Mouse (Mus musculus) c-Kit-positive CD71-positive TER-119-positive erythroid progenitor cells, embryonic 14.5 days (primary cell): ENCODE measurements around the gene Runx2.

Experiments used
- DNase-seq: peaks from one replicate; pipeline ENCODE4 v3.0.0-alpha.2; 2013; ENCODE audit warnings: low spot score

The Runx2 gene

GRCm38 (mm10) chr17:44459029-44459428 is 355.6 kb downstream of the Runx2 start:
- DNase-seq = no peak

DNA sequence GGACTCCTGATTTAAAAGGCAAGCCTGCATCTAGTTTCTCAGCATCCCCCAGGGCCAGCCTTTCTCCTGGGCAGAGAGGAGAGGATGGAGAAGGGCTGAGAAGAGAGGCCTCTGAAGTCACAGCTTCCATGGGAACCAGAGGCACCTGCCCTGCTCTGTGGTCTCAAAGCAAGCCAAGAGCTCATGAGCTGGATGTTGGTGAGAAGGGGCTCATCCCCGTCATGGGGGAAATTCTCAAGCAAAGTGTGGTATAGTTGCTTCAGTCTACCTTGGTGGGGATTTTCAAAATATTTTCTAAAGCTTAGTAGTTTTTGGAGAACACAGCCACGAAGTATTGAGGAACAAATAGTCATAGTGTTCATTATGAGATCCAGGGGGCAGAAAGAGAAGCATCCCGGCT is 357.9 kb downstream of the Runx2 start:
- DNase-seq = no peak

GRCm38 (mm10) chr17:44455681-44456600 is 358.7 kb downstream of the Runx2 start:
- no peak for DNase-seq

GRCm38 (mm10) chr17:44449915-44450471 is 364.6 kb downstream of the Runx2 start:
- no peak for DNase-seq
